In genomic region chr17:29156396-29156795, GRCm38 (mm10) we compare ENCODE assay signal across 13 mouse cellular contexts. TPM values are rescaled to one million over a fixed set of nuclear protein-coding genes. Genes with fewer than 3 reads are reported as not detected.
DNase-seq lines count a peak whose midpoint lies in the region; ATAC-seq and TF ChIP-seq lines count a peak whose summit lies in the region.
"Had no signal": no experiment of that assay in that cellular context is flagged by ENCODE, and none has a peak within 500 bp of the region (broad histone marks: within the 10 kb centered on the region; RNA-seq: fewer than 3 reads in every experiment).

No protein-coding gene starts in this region.

- no peak for TF ChIP-seq POLR2A in MEL (IDR thresholded peaks at IDR 0.05; ENCODE audit: control insufficient read depth in 1 of 2, insufficient read depth in 1 of 2, low read depth in 1 of 2, low read length in 2 of 2, poor library complexity in 1 of 2)
- no peak for TF ChIP-seq POLR2A in cortical plate, adult 2 months (IDR thresholded peaks at IDR 0.05; ENCODE audit: extremely low read depth, insufficient read depth, low read length)

- no peak for TF ChIP-seq RAD21 in MEL (IDR thresholded peaks at IDR 0.05; ENCODE audit: low read depth, low read length)

- no peak overlapping the region for H3K4me3 ChIP-seq in left cerebral cortex, adult 2 months
- no peak overlapping the region for H3K4me3 ChIP-seq in MEL (ENCODE audit: control insufficient read depth in 1 of 2, insufficient read depth in 1 of 2, low read depth in 2 of 2, low read length in 2 of 2)
- no peak overlapping the region for H3K4me3 ChIP-seq in cortical plate, adult 2 months (ENCODE audit: insufficient read depth, low read length)
- no peak overlapping the region for H3K4me3 ChIP-seq in layer of hippocampus, adult 2 months
- H3K4me3 ChIP-seq in liver, embryonic 11.5 days (ENCODE audit: low read depth, low read length): no peak overlapping the region
- H3K4me3 ChIP-seq: neural tube, embryonic 12.5 days had no signal

- no peak overlapping the region for H3K4me2 ChIP-seq in liver, embryonic 11.5 days
- H3K4me2 ChIP-seq: neural tube, embryonic 12.5 days had no signal

- peaks cover 6 to 26% of the 10 kb centered on the region in 2 experiments for H3K4me1 ChIP-seq in MEL (ENCODE audit: control insufficient read depth in 1 of 2, insufficient read depth in 2 of 2, low read length in 2 of 2)
- H3K4me1 ChIP-seq in cortical plate, adult 2 months (ENCODE audit: control insufficient read depth, insufficient read depth, low read length): peaks cover 7% of the 10 kb centered on the region
- H3K4me1 ChIP-seq in liver, embryonic 11.5 days (replicated peaks; ENCODE audit: control insufficient read depth, insufficient read depth, low read length): no peaks in the 10 kb centered on the region

- WGBS in liver, embryonic 11.5 days: 77% methylated on average over 16 of the region's 16 CpGs

- H3K36me3 ChIP-seq in MEL (ENCODE audit: control insufficient read depth in 1 of 2, insufficient read depth in 2 of 2, low read length in 2 of 2): peaks cover 0 to 7% of the 10 kb centered on the region in 2 experiments; a peak in 2 of 4 replicates
- H3K36me3 ChIP-seq in liver, embryonic 11.5 days (ENCODE audit: control insufficient read depth, insufficient read depth, low read length): no peaks in the 10 kb centered on the region
- H3K36me3 ChIP-seq: neural tube, embryonic 12.5 days had no signal

- no peak for TF ChIP-seq CTCF in left cerebral cortex, adult 2 months (IDR thresholded peaks at IDR 0.05)
- TF ChIP-seq CTCF in MEL (IDR thresholded peaks at IDR 0.05 in 2 of 3, conservative IDR thresholded peaks at IDR 0.05 in 1 of 3; ENCODE audit: control insufficient read depth in 1 of 3, insufficient read depth in 1 of 3, low read depth in 2 of 3, low read length in 3 of 3, poor library complexity in 1 of 3, severe bottlenecking in 1 of 3): no peak
- no peak for TF ChIP-seq CTCF in cortical plate, adult 2 months (IDR thresholded peaks at IDR 0.05; ENCODE audit: extremely low read depth, insufficient read depth, low read length)
- no peak for TF ChIP-seq CTCF in layer of hippocampus, adult 2 months (conservative IDR thresholded peaks at IDR 0.05)

- no peak for DNase-seq in left cerebral cortex, adult 2 months (ENCODE audit: extremely low spot score in 1 of 2, low spot score in 2 of 2)
- DNase-seq in left cerebral cortex, postnatal 10 days (ENCODE audit: extremely low spot score in 1 of 2, low spot score in 2 of 2): no peak
- peak; percentile 28 for DNase-seq in MEL (ENCODE audit: low read depth, low spot score)
- DNase-seq in retina, embryonic 14.5 days (ENCODE audit: low spot score): peak; percentile 38
- no peak for DNase-seq in layer of hippocampus, adult 2 months (ENCODE audit: low spot score in 2 of 2)
- no peak for DNase-seq in ovary, postnatal 10 days (ENCODE audit: low spot score)
- DNase-seq in liver, embryonic 11.5 days (ENCODE audit: low spot score): no peak
- DNase-seq: embryo, embryonic 11 days; layer of hippocampus, postnatal 36 days; lung, postnatal 14 days had no signal

- no peak for ATAC-seq in liver, embryonic 11.5 days (replicated peaks; ENCODE audit: low FRiP score)

- no peaks in the 10 kb centered on the region for H3K27me3 ChIP-seq in MEL (ENCODE audit: control insufficient read depth in 1 of 2, insufficient read depth in 2 of 2, low read length in 2 of 2)
- no peaks in the 10 kb centered on the region for H3K27me3 ChIP-seq in liver, embryonic 11.5 days (replicated peaks; ENCODE audit: control insufficient read depth, insufficient read depth, low read length)
- H3K27me3 ChIP-seq: neural tube, embryonic 12.5 days had no signal

- no peaks in the 10 kb centered on the region for H3K9me3 ChIP-seq in MEL (replicated peaks; ENCODE audit: insufficient read depth, low read length)
- H3K9me3 ChIP-seq in liver, embryonic 11.5 days (ENCODE audit: control insufficient read depth, low read length): no peaks in the 10 kb centered on the region
- H3K9me3 ChIP-seq: neural tube, embryonic 12.5 days had no signal

- intact Hi-C loops in left cerebral cortex, adult 2 months (cut with DNase I): no loop called here
- intact Hi-C loops in left cerebral cortex, postnatal 10 days (cut with DNase I): no loop called here

- H3K79me2 ChIP-seq in MEL (ENCODE audit: control insufficient read depth, insufficient read depth, low read length, poor library complexity): no peaks in the 10 kb centered on the region

- TF ChIP-seq EP300 in MEL (IDR thresholded peaks at IDR 0.05; ENCODE audit: low read depth in 1 of 2, low read length in 2 of 2): no peak

- H3K27ac ChIP-seq in left cerebral cortex, adult 2 months: peak overlapping the region; percentile 69
- no peak overlapping the region for H3K27ac ChIP-seq in MEL (ENCODE audit: control insufficient read depth, low read depth, low read length)
- H3K27ac ChIP-seq in cortical plate, adult 2 months (ENCODE audit: insufficient read depth, low read length): peak overlapping the region; percentile 51; the same call in 1 of the 2 replicates
- no peak overlapping the region for H3K27ac ChIP-seq in layer of hippocampus, adult 2 months
- H3K27ac ChIP-seq in liver, embryonic 11.5 days (ENCODE audit: low read depth, low read length): no peak overlapping the region
- H3K27ac ChIP-seq: neural tube, embryonic 12.5 days had no signal

- no peak overlapping the region for H3K9ac ChIP-seq in MEL (ENCODE audit: control insufficient read depth, low read depth, low read length, poor library complexity, severe bottlenecking)
- no peak overlapping the region for H3K9ac ChIP-seq in liver, embryonic 11.5 days (ENCODE audit: low read depth, low read length)
- H3K9ac ChIP-seq: neural tube, embryonic 12.5 days had no signal

TF ChIP-seq in MEL, 35 proteins besides CTCF, POLR2A, EP300 and RAD21:
- TF ChIP-seq ETS1 (IDR thresholded peaks at IDR 0.05; ENCODE audit: low read depth, low read length) (peak; percentile 66; the same call in 1 of the 2 replicates), MYB (IDR thresholded peaks at IDR 0.05; ENCODE audit: low read depth, low read length) (no peak)

RNA-seq across cellular contexts. Expression of gene Rab44, which starts 42.5 kb away (rescaled TPM):
- under 1 TPM in 1 of 2 experiments, not detected in 1; 0.32 TPM for total RNA-seq in left cerebral cortex, adult 2 months (2021)
- total RNA-seq in left cerebral cortex, postnatal 10 days (2021): under 1 TPM in 1 of 2 experiments, not detected in 1; 0.15 TPM
- total RNA-seq in MEL (2012; rRNA removed): 5.4 and 9.5 TPM in 2 replicates
- 1 to 10 TPM in 1 of 2 experiments, not detected in 1; 7.0 TPM for polyA plus RNA-seq in MEL (2012; ENCODE audit: insufficient read depth in 1 of 2, insufficient read length in 2 of 2, low read depth in 1 of 2, low replicate concordance in 2 of 2, missing spikeins in 1 of 2)
- polyA plus RNA-seq in cortical plate, adult 2 months (2012; rRNA removed): 0.13 and 0.19 TPM in 2 replicates
- under 1 TPM in 1 of 2 experiments, not detected in 1; 0.17 TPM for total RNA-seq in layer of hippocampus, adult 2 months (2021)
- 4.4 TPM in 2 replicates for polyA plus RNA-seq in liver, embryonic 11.5 days (2014; fragmentation: Nextera tagmentation; extraction: Ambion mirVana)
- total RNA-seq: layer of hippocampus, postnatal 36 days; liver, adult 2 months had no signal

Comparison
In these comparisons a context has a peak if more than half of its experiments do, and no peak if none do; other contexts are left out.
1. DNase-seq: peak in MEL (single experiment) and retina, embryonic 14.5 days (single experiment); none in left cerebral cortex, adult 2 months (0 of 2), left cerebral cortex, postnatal 10 days (0 of 2), layer of hippocampus, adult 2 months (0 of 2), ovary, postnatal 10 days (single experiment) and liver, embryonic 11.5 days (single experiment).
2. H3K27ac ChIP-seq: peak in left cerebral cortex, adult 2 months (single experiment) and cortical plate, adult 2 months (single experiment); none in MEL (single experiment), layer of hippocampus, adult 2 months (single experiment) and liver, embryonic 11.5 days (single experiment).